Mouse (Mus musculus): ENCODE results near the gene Olfr314. TPM values are rescaled to one million over a fixed set of nuclear protein-coding genes. Genes with fewer than 3 reads are reported as not detected.
"Not testable (repeated sequence)": the region's sequence is repeated elsewhere in the genome, so short reads cannot be mapped to it uniquely, and the experiment has no call there.

Olfr314 gene
- not detected in 2 replicates for polyA plus RNA-seq (2012; rRNA removed)

DNA sequence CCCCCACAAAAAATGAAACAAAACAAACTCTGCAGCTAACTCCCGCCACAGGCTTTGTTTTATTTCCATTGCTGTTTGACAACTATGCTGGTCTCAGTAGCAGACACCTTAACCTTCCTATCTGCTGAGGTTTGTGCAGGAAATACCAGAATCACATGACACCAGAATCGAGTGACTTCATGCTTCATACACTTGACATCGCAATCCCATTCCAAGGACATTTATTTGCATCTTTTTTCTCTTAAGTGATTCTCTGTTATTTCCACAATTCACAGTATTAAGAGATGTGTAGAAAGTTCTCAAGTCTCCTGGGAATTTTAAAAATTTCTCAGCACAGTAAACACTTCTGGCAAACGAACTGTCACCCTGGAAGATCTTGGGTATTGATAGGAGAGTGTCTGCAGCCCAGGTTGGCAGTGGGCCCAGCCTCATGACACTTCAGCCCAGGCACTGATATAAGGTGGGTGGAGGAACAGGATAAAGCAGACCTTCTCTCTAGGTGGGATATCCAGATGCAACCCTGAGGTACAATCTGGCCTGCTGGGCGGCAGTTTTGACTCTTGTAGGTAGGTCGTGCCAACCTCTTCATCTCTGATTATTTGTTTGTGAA is at the start of gene Olfr314:
Gene Olfr314 (plus strand): TSS at position 473 of the 610 bp plus-strand sequence.
- DNase-seq, result no peak
- TF ChIP-seq POLR2A (IDR thresholded peaks at IDR 0.05; ENCODE audit: borderline replicate concordance, extremely low read depth, low read depth, low read length), result no peak
- WGBS, result 48% methylated on average over 6 of the region's 6 CpGs
- Histone ChIP-seq H3K4me3 (replicated peaks; ENCODE audit: extremely low read depth, low read depth, low read length) (no peak within 1 kb of the TSS), H3K4me1 (ENCODE audit: control insufficient read depth, insufficient read depth, low read length) (no peaks in the 10 kb centered on the region)

DNA sequence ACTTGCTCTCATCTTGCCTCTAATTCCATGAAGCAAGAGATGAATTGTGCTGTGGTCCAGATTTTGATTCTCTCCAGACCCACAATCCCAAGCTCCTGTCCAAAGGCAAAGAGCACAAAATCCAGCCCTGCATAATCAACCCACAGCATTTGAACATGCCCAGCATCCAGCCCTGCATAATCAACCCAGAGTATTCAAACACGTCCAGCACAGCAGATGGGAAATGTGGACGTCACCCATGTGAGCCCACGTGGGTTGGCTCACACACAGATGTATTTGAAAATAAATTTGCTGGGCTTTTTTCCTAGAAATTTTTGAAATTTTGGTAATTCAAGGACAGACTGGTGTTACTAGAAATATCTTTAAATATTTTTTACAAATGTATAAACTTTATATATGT is 49.4 kb upstream of the Olfr314 start:
- no peaks in the 10 kb centered on the region for H3K4me1 ChIP-seq (ENCODE audit: control insufficient read depth, insufficient read depth, low read length)
- no peak for TF ChIP-seq CTCF (IDR thresholded peaks at IDR 0.05; ENCODE audit: insufficient read depth, low read length)
- TF ChIP-seq POLR2A (IDR thresholded peaks at IDR 0.05; ENCODE audit: borderline replicate concordance, extremely low read depth, low read depth, low read length), result no peak
- 44% methylated on average over 3 of the region's 3 CpGs for WGBS
- DNase-seq, result no peak
- H3K4me3 ChIP-seq (replicated peaks; ENCODE audit: extremely low read depth, low read depth, low read length), result no peak overlapping the region

DNA sequence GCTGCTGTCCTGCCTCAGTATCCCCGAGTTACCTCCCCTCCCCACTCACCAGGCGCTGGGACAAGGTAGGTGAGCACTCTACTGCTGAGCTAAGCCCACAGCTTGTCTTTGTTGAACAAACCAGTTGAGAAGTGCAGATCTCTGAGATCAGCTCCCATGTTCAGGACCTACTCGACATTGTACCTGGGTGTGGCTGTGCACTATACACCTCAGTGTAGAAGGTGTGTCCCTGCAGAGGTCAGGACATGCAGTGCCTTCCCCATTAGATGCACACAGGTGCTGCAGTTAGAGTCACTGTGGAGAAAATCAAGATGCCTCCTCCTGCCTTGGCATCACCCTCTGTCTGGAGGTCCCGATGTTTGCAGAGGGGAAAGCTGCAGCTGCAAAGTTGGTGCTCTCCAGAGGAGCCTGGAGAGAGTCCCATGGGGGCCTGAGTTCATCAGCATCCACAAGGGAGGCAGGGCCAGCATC is 43.9 kb upstream of the Olfr314 start, which contains the start of gene Olfr317:
Gene Olfr317 (minus strand): TSS at position 421 of the 471 bp plus-strand sequence.
- 66% methylated on average over 4 of the region's 4 CpGs for WGBS
- Histone ChIP-seq H3K4me1 (ENCODE audit: control insufficient read depth, insufficient read depth, low read length) (no peaks in the 10 kb centered on the region), H3K4me3 (replicated peaks; ENCODE audit: extremely low read depth, low read depth, low read length) (no peak within 1 kb of the TSS)
- TF ChIP-seq POLR2A (IDR thresholded peaks at IDR 0.05; ENCODE audit: borderline replicate concordance, extremely low read depth, low read depth, low read length) (no peak), CTCF (IDR thresholded peaks at IDR 0.05; ENCODE audit: insufficient read depth, low read length) (no peak)
- no peak for DNase-seq

DNA sequence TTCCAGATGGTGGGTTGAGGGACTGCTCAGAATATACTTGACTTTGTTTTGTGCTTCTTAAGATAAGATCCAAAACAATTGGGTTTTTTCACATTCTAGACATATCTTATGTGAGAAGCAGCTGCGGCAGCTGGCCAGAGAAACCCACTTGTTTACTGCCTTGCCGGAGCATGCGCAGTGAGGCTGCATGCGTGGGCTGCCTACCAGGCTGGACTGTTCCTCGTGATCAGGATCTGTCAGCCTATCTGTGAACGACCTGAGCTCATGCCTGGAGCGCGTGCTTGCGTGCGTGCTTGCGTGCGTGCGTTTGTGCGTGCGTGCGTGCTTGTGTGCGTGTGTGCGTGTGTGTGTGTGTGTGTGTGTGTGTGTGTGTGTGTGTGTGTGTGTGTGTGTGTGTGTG is 31.7 kb upstream of the Olfr314 start:
- H3K4me3 ChIP-seq (replicated peaks; ENCODE audit: extremely low read depth, low read depth, low read length); H3K4me1 ChIP-seq (ENCODE audit: control insufficient read depth, insufficient read depth, low read length); DNase-seq: not testable (repeated sequence)
- WGBS, result 72% methylated on average over 18 of the region's 18 CpGs

DNA sequence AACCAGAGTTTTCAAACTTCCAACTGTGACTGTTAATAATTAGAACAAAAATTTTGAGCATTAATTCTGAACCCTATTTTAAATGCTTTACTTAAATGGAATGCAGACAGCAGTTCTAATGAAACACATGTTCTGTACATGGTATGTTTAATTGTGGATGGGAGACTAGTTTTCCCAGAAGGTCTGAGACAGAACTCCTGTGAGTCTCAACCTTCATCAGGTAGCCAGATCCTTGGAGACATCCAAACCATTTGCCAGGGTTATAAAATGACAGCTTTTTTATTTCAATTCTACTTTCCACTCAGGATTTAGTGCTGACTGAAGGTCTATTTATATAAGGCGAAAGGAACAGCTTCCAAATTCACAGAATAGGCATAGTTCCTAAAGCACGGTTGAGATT is 30.3 kb upstream of the Olfr314 start, which contains the start of gene Olfr316:
Gene Olfr316 (plus strand): TSS at position 301 of the 400 bp plus-strand sequence.
- no peaks in the 10 kb centered on the region for H3K4me1 ChIP-seq (ENCODE audit: control insufficient read depth, insufficient read depth, low read length)
- DNase-seq, result no peak
- no peak for TF ChIP-seq POLR2A (IDR thresholded peaks at IDR 0.05; ENCODE audit: borderline replicate concordance, extremely low read depth, low read depth, low read length)
- TF ChIP-seq CTCF (IDR thresholded peaks at IDR 0.05; ENCODE audit: insufficient read depth, low read length), result no peak
- no peak within 1 kb of the TSS for H3K4me3 ChIP-seq (replicated peaks; ENCODE audit: extremely low read depth, low read depth, low read length)
- 73% methylated on average over 2 of the region's 2 CpGs for WGBS

DNA sequence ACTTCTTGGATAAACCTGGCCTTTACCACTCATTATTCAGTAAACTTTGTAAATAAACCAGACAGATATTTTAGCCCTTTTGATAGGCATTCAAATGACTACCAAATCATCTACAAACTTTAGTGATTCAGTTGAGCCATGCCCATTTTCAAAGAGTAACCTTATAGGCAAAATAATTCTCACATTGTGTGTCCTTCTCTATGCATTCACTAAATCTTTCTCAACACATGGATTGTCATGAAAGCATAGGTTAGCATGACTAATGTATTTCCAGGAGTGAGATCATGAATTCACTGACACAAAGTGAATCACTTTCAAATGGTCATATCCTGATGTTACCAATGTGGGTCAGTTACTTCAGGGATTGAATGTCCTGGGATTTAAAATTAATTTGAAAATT is 9.9 kb upstream of the Olfr314 start, which contains the start of gene Olfr315:
Gene Olfr315 (plus strand): TSS at position 301 of the 400 bp plus-strand sequence.
- no peak within 1 kb of the TSS for H3K4me3 ChIP-seq (replicated peaks; ENCODE audit: extremely low read depth, low read depth, low read length)
- no peak for TF ChIP-seq POLR2A (IDR thresholded peaks at IDR 0.05; ENCODE audit: borderline replicate concordance, extremely low read depth, low read depth, low read length)
- no peak for TF ChIP-seq CTCF (IDR thresholded peaks at IDR 0.05; ENCODE audit: insufficient read depth, low read length)
- H3K4me1 ChIP-seq (ENCODE audit: control insufficient read depth, insufficient read depth, low read length), result no peaks in the 10 kb centered on the region
- DNase-seq, result no peak

DNA sequence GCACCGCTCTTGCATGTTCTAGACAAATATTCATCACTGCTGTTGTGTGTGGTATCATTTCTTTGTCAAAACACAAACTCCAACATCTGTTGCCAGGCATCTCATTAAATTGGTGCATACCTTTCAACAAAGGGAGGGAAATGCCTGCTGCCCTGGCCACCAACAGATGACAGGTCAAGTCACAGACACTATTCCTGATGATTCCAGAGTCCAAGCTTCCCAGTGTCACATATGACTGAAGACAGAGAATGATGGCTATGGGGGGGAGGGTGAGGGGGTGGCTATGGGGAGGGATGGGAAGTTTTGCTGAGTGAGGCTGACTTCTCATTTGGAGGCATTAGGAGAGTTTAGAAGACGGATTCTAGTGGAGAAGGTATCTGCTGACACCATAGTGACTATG is 1.4 kb downstream of the Olfr314 start:
- TF ChIP-seq POLR2A (IDR thresholded peaks at IDR 0.05; ENCODE audit: borderline replicate concordance, extremely low read depth, low read depth, low read length) (no peak), CTCF (IDR thresholded peaks at IDR 0.05; ENCODE audit: insufficient read depth, low read length) (no peak)
- DNase-seq, result no peak
- no peaks in the 10 kb centered on the region for H3K4me1 ChIP-seq (ENCODE audit: control insufficient read depth, insufficient read depth, low read length)
- WGBS, result 78% methylated on average over 2 of the region's 2 CpGs
- no peak overlapping the region for H3K4me3 ChIP-seq (replicated peaks; ENCODE audit: extremely low read depth, low read depth, low read length)

DNA sequence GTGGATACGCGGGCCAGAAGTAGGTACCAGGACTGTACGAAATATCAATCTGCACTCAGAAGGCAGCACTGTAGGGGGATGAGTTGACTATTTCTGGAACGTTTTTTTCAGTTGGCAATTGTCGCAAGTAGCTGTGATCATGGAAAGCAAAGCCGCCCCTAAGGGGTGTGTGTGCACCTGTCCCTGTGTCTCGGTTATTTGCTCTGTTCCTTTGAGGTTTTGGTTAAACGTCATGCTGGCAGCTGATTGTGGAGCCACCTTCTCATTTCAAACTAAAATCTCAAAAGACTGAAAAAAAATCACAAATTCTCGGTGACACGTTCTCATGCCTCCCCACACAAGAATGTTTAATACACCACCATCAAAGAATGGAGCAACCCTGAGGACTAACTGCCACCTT is 4.9 kb downstream of the Olfr314 start:
- H3K4me3 ChIP-seq (replicated peaks; ENCODE audit: extremely low read depth, low read depth, low read length), result no peak overlapping the region
- WGBS, result 81% methylated on average over 10 of the region's 10 CpGs
- no peak for TF ChIP-seq CTCF (IDR thresholded peaks at IDR 0.05; ENCODE audit: insufficient read depth, low read length)
- TF ChIP-seq POLR2A (IDR thresholded peaks at IDR 0.05; ENCODE audit: borderline replicate concordance, extremely low read depth, low read depth, low read length), result no peak
- DNase-seq, result no peak
- no peaks in the 10 kb centered on the region for H3K4me1 ChIP-seq (ENCODE audit: control insufficient read depth, insufficient read depth, low read length)

DNA sequence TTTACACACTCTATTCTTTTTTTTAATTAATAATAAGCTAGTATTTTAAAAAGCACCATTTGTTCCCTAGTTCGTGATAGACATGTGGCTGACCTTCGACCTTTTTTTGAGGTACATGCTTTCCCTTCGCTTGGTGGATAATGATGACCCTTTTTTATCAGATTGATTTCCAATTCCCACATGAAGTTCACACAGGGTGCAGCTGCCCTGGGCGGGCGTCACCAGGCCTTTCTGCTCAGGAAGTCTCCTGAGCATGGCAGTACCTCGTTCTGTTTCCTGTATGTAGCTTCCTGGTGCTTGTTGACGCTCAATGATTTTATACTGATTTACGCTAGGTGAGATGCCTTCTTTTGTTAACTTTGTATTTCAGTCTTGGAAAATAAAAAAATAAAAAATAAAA is 5.6 kb downstream of the Olfr314 start:
- TF ChIP-seq CTCF (IDR thresholded peaks at IDR 0.05; ENCODE audit: insufficient read depth, low read length) (no peak), POLR2A (IDR thresholded peaks at IDR 0.05; ENCODE audit: borderline replicate concordance, extremely low read depth, low read depth, low read length) (no peak)
- Histone ChIP-seq H3K4me1 (ENCODE audit: control insufficient read depth, insufficient read depth, low read length) (no peaks in the 10 kb centered on the region), H3K4me3 (replicated peaks; ENCODE audit: extremely low read depth, low read depth, low read length) (no peak overlapping the region)
- 65% methylated on average over 8 of the region's 8 CpGs for WGBS
- DNase-seq, result no peak

DNA sequence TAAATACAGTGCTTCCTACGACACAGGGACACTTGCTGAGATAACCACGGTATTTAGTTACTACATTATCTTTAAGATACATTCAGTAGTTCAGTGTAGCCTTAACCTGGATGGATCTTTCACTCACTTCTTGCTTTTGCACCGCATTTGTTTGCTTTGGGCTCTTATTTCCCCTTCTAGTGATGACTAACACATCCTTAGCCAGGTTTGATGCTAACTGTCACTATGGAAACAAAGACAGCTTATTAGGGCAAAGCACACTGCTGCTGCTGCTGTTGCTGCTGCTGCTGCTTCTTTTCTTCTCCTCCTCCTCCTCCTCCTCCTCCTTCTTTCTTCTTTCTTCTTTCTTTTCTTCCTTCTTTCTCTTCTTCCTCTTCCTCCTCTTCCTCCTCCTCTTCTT is 6.8 kb downstream of the Olfr314 start:
- DNase-seq, result no peak
- Histone ChIP-seq H3K4me3 (replicated peaks; ENCODE audit: extremely low read depth, low read depth, low read length) (no peak overlapping the region), H3K4me1 (ENCODE audit: control insufficient read depth, insufficient read depth, low read length) (no peaks in the 10 kb centered on the region)
- TF ChIP-seq POLR2A (IDR thresholded peaks at IDR 0.05; ENCODE audit: borderline replicate concordance, extremely low read depth, low read depth, low read length) (no peak), CTCF (IDR thresholded peaks at IDR 0.05; ENCODE audit: insufficient read depth, low read length) (no peak)
- 26% methylated on average over 3 of the region's 3 CpGs for WGBS
